Mouse (Mus musculus) heart, postnatal 10 days (tissue): ENCODE data around the gene Dennd2d. TPM values are rescaled to one million over a fixed set of nuclear protein-coding genes. Genes with fewer than 3 reads are reported as not detected.

Experiments
- DNase-seq, 2 experiments: peaks; one replicate each; pipeline ENCODE4 v3.0.0; 2021
- intact Hi-C: fragments of 180-260 bp; cut with DNase I; formaldehyde crosslinking; loops from one replicate; pipeline ENCODE4 v1.15.1; 2025
- total RNA-seq, 2 experiments: library from RNA; stranded (reverse); gene quantifications; 2 replicates each; pipeline ENCODE4 v1.2.3; 2021

Gene Dennd2d
- under 1 TPM; 0.48 to 0.52 TPM for total RNA-seq

GRCm38 (mm10) chr3:106482281-106483081 is at the start of gene Dennd2d:
Gene Dennd2d, plus strand, starts transcription at chr3:106482405.
- intact Hi-C loops, result loop anchor here (10.0 kb wide), 1 partner anchor 242 kb away; no protein-coding TSS in a partner anchor
- peak in 1 of 2 experiments; percentile 39 for DNase-seq

DNA sequence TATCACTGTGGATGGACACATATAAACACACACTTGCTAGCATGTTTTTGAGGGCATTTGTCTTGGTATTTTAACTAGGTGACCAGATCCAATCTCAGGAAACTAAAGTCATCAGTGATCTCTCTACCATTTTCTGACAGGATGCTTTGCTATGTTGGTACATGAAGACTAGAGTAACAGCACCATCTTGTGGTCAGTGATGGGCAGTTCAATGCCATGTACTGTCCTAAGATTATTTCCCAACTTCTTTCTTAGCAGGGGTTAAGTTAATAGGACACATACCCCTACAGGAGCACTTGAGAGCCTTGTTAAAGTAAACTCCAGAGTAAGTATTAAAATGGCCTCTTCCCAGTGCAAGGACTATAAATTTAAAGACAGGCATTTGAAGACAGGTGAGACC is 33.6 kb upstream of the Dennd2d start:
- intact Hi-C loops, result loop anchor here (1.0 to 5.0 kb wide), 2 partner anchors 426 to 456 kb away; no protein-coding TSS in a partner anchor
- peak; percentile 22 to 47 for DNase-seq

DNA sequence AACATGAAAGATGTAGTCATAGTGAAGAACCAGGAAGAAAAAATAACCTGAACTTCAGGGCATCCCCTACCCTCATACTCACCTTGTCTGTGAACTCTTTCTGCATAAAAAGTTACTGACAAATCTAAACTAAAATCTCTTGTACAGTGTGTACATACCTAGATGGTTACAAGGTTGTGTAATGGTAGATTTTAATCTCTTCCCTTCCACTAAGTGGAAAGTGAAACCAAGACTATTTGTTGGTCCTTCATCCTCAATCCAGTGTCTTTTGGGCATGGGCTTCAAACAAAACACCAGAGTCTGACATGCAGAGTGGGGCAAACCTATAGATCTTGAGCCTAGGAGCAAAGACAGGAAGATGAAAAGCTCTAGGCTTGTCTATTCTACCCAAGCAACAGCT is 33.2 kb upstream of the Dennd2d start:
- DNase-seq, result no peak
- intact Hi-C loops, result loop anchor here (1.0 to 5.0 kb wide), 2 partner anchors 427 to 457 kb away; no protein-coding TSS in a partner anchor

GRCm38 (mm10) chr3:106449567-106449966 is 32.6 kb upstream of the Dennd2d start:
- DNase-seq, result no peak
- intact Hi-C loops, result loop anchor here (5.0 kb wide), 1 partner anchor 427 kb away; no protein-coding TSS in a partner anchor

DNA sequence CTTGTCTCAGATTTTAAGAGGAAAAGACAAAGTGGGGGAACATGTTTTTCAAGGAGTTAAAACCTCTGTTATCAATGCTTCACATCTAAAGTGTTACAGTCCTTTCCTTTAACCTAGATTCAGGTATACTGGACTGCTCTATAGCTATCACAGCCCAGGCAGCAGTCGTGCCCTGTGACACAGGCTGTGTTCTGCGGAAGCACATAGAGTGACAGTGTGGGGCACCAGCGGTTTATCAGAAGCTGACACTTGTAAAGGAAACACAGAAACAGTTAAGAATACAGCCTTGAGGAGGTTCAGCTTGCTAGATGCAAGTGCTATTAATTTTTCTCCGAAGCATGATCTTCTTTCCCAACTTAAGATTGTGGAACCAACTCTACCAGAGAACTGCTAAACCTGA is 29.6 kb upstream of the Dennd2d start:
- DNase-seq, result no peak
- intact Hi-C loops, result no loop called here

DNA sequence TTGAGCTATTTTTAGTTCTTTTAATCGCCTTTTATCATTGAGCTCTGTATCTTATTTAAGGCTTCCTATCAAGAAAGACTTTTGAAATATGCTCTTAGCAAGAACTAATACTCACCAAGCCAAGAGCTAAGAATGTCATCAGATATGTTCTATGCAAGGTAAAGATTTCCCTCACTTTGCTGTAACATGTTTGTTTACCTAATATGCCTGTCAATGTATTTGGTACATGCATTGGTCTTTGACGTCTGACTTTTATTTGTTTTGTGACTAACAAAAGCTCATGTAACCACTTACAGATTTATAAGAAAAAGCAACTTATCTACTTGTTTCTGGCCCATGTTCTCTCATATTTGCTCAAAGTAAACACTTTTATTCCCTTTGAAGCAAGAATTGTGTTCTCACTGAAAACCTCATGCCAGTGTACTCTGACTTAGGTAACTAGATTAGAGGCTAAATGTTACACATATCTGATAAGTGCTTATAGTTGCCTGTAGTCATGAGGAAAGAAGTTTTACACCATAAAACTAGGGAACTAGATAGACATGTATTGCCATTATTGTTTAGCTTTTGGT is 24.8 kb upstream of the Dennd2d start:
- intact Hi-C loops, result no loop called here
- no peak for DNase-seq

GRCm38 (mm10) chr3:106462059-106462470 is 20.1 kb upstream of the Dennd2d start:
- intact Hi-C loops, result no loop called here
- DNase-seq, result no peak

DNA sequence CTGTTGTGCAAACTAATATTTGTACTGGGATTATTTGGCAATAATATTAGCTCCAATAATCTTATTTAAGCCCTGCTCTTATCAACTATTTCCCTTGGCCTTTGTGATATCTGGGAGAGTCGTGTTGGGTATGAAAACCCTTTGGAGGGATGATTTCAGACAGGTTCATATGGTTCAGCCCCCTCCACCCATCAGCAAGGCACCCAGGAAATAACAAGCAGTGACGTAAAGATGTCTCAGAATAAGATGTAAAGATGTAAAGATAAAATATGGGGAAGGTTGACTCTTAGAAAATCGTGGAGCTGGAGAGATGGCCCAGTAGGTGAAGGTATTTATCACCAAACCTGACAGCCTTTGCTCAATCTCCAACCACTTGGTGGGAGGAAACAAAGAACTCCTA is 19.7 kb upstream of the Dennd2d start:
- DNase-seq, result no peak
- intact Hi-C loops, result no loop called here

GRCm38 (mm10) chr3:106464750-106465149 is 17.5 kb upstream of the Dennd2d start:
- no peak for DNase-seq
- intact Hi-C loops, result no loop called here

- intact Hi-C loops, result no loop called here
- no peak for DNase-seq
Measured at GRCm38 (mm10) chr3:106474210-106474609, 8.0 kb upstream of the Dennd2d start.

- intact Hi-C loops, result no loop called here
- DNase-seq, result no peak
Measured at GRCm38 (mm10) chr3:106476863-106477262, 5.3 kb upstream of the Dennd2d start.

- intact Hi-C loops, result loop anchor here (10.0 kb wide), 1 partner anchor 242 kb away; no protein-coding TSS in a partner anchor
- DNase-seq, result no peak
Measured at GRCm38 (mm10) chr3:106483297-106483696, 1.1 kb downstream of the Dennd2d start.

DNA sequence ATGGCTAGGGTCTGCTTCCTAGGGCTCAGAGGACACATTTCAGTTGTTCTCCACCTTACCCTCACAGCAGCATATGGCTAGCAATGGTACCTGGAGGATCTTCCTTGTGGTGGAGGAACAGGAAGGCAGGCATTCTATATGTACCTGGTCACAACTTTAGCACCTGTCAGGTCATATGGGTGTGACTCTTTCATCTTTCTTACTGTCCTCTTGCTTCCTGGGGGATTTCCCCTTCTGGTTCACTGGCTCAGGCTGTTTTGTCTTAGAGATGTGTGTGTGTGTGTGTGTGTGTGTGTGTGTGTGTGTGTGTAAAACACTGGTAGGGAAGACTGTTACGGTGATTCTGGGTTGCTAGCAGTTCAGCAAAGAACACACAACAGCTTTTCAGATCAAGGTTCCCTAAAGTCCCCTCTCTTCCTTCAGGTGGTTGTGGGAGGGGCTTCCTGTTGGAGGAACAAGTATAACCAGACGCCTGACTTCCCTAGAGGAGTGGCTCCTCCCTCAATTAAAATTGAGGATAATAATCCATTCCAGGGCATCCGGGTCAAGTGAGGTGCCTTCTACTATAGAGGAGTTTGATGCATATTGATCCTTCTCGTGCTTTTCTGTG is 1.7 kb downstream of the Dennd2d start:
- intact Hi-C loops, result loop anchor here (10.0 kb wide), 1 partner anchor 241 kb away; no protein-coding TSS in a partner anchor
- no peak for DNase-seq

GRCm38 (mm10) chr3:106484861-106485260 is 2.7 kb downstream of the Dennd2d start:
- intact Hi-C loops, result loop anchor here (10.0 kb wide), 1 partner anchor 240 kb away; no protein-coding TSS in a partner anchor
- no peak for DNase-seq

GRCm38 (mm10) chr3:106485810-106486209 is 3.6 kb downstream of the Dennd2d start:
- intact Hi-C loops, result loop anchor here (10.0 kb wide), 1 partner anchor 239 kb away; no protein-coding TSS in a partner anchor
- DNase-seq, result no peak

DNA sequence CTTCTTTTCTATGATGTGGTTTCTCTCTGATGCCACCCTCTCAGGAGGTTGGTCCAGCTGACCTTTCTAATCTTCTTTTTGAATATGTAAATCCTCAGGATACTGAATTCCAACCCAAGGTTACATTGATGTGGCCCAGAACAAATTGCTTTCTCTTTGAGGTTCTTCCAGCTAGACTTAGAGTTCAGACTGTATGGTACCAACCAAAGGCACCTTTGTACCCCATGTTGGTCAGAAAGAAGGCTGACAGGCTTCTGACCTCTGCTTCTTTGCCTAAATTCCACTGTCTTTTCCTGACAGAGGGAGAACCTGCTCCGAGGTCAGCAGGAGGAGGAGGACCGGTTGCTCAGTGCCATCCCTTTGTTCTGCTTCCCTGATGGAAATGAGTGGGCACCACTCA is 5.3 kb downstream of the Dennd2d start:
- intact Hi-C loops, result loop anchor here (10.0 kb wide), 1 partner anchor 237 kb away; no protein-coding TSS in a partner anchor
- no peak for DNase-seq

- no peak for DNase-seq
- intact Hi-C loops, result no loop called here
Measured at GRCm38 (mm10) chr3:106490239-106490638, 8.0 kb downstream of the Dennd2d start.

GRCm38 (mm10) chr3:106492723-106493122 is 10.5 kb downstream of the Dennd2d start:
- DNase-seq, result no peak
- intact Hi-C loops, result no loop called here

GRCm38 (mm10) chr3:106493202-106493601 is 11.0 kb downstream of the Dennd2d start:
- intact Hi-C loops, result no loop called here
- no peak for DNase-seq

- DNase-seq, result peak in 1 of 2 experiments; percentile 24
- intact Hi-C loops, result no loop called here
Measured at GRCm38 (mm10) chr3:106493882-106494281, 11.7 kb downstream of the Dennd2d start.

GRCm38 (mm10) chr3:106494417-106494950 is 12.3 kb downstream of the Dennd2d start:
- intact Hi-C loops, result no loop called here
- peak; percentile 47 to 70 for DNase-seq
